27 mouse cellular contexts compared by ENCODE assay signal in genomic region chr10:59862816-59863440, GRCm38 (mm10). TPM values are rescaled to one million over a fixed set of nuclear protein-coding genes. Genes with fewer than 3 reads are reported as not detected.
DNase-seq lines count a peak whose midpoint lies in the region; ATAC-seq lines count a peak whose summit lies in the region.
"Had no signal": no experiment of that assay in that cellular context is flagged by ENCODE, and none has a peak within 500 bp of the region (broad histone marks: within the 10 kb centered on the region; RNA-seq: fewer than 3 reads in every experiment).

No protein-coding gene starts in this region.

- H3K27me3 ChIP-seq in hindbrain, embryonic 13.5 days = no peaks in the 10 kb centered on the region
- H3K27me3 ChIP-seq in hindbrain, embryonic 10.5 days (ENCODE audit: insufficient read depth, poor library complexity, severe bottlenecking) = no peaks in the 10 kb centered on the region
- H3K27me3 ChIP-seq in midbrain, embryonic 10.5 days (ENCODE audit: low read depth, poor library complexity, severe bottlenecking) = no peaks in the 10 kb centered on the region
- no peaks in the 10 kb centered on the region for H3K27me3 ChIP-seq in midbrain, embryonic 11.5 days (ENCODE audit: control insufficient read depth, insufficient read depth, low read length)
- H3K27me3 ChIP-seq: embryonic facial prominence, embryonic 15.5 days; forebrain, embryonic 13.5 days; heart, embryonic 13.5 days; Patski; stomach, embryonic 15.5 days had no signal

- peak; percentile 57 for DNase-seq in adrenal gland, adult 2 months
- no peak for DNase-seq in adrenal gland, postnatal 4 days (ENCODE audit: low spot score in 2 of 2)
- DNase-seq in hindbrain, embryonic 10.5 days (ENCODE audit: low spot score) = no peak
- DNase-seq in midbrain, embryonic 10.5 days (ENCODE audit: low spot score) = no peak
- no peak for DNase-seq in midbrain, embryonic 11.5 days (ENCODE audit: low spot score, missing footprints)
- no peak for DNase-seq in thymus, postnatal 0 days (ENCODE audit: low spot score)
- DNase-seq: adrenal gland, postnatal 25 days; cerebellum, adult 8-10 months; cerebellum, postnatal 25 days; heart, postnatal 10 days; kidney, adult 8-10 months; lung, adult 2 months; lung, postnatal 10 days; right cerebral cortex, postnatal 25 days; thymus, postnatal 14 days had no signal

- no peaks in the 10 kb centered on the region for H3K36me3 ChIP-seq in hindbrain, embryonic 13.5 days
- 0 out of 2 replicates have a peak, but pooled peaks cover 4% of the 10 kb centered on the region for H3K36me3 ChIP-seq in hindbrain, embryonic 10.5 days
- peaks cover 4% of the 10 kb centered on the region; the same call in 1 of the 2 replicates for H3K36me3 ChIP-seq in midbrain, embryonic 10.5 days
- no peaks in the 10 kb centered on the region for H3K36me3 ChIP-seq in midbrain, embryonic 11.5 days (ENCODE audit: control insufficient read depth, insufficient read depth, low read length)
- H3K36me3 ChIP-seq: stomach, embryonic 15.5 days had no signal

- peak overlapping the region; percentile 10; the same call in 1 of the 2 replicates for H3K9ac ChIP-seq in hindbrain, embryonic 13.5 days
- no peak overlapping the region; the same call in 1 of the 2 replicates for H3K9ac ChIP-seq in midbrain, embryonic 11.5 days (ENCODE audit: low read length)
- H3K9ac ChIP-seq: embryonic facial prominence, embryonic 15.5 days; heart, embryonic 13.5 days; liver, embryonic 14.5 days; stomach, embryonic 15.5 days had no signal

- H3K9me3 ChIP-seq in hindbrain, embryonic 13.5 days = no peaks in the 10 kb centered on the region
- no peaks in the 10 kb centered on the region for H3K9me3 ChIP-seq in hindbrain, embryonic 10.5 days
- no peaks in the 10 kb centered on the region for H3K9me3 ChIP-seq in midbrain, embryonic 10.5 days (replicated peaks)
- H3K9me3 ChIP-seq in midbrain, embryonic 11.5 days (ENCODE audit: control insufficient read depth, low read length) = no peaks in the 10 kb centered on the region
- H3K9me3 ChIP-seq: embryonic facial prominence, embryonic 10.5 days; embryonic facial prominence, embryonic 15.5 days; forebrain, embryonic 13.5 days; G1E; heart, embryonic 13.5 days; stomach, embryonic 15.5 days had no signal

- H3K4me3 ChIP-seq in hindbrain, embryonic 13.5 days = no peak overlapping the region
- no peak overlapping the region for H3K4me3 ChIP-seq in hindbrain, embryonic 10.5 days
- no peak overlapping the region for H3K4me3 ChIP-seq in midbrain, embryonic 10.5 days
- H3K4me3 ChIP-seq in midbrain, embryonic 11.5 days (ENCODE audit: low read depth, low read length) = no peak overlapping the region
- H3K4me3 ChIP-seq: embryonic facial prominence, embryonic 10.5 days; embryonic facial prominence, embryonic 15.5 days; forebrain, embryonic 13.5 days; heart, embryonic 13.5 days; myocyte; stomach, embryonic 15.5 days had no signal

- H3K4me2 ChIP-seq in hindbrain, embryonic 13.5 days = no peak overlapping the region
- H3K4me2 ChIP-seq in midbrain, embryonic 11.5 days = no peak overlapping the region
- H3K4me2 ChIP-seq: embryonic facial prominence, embryonic 15.5 days; forebrain, embryonic 13.5 days; heart, embryonic 13.5 days; stomach, embryonic 15.5 days had no signal

- WGBS in hindbrain, embryonic 13.5 days = 81% methylated on average over 6 of the region's 6 CpGs
- 82% methylated on average over 6 of the region's 6 CpGs for WGBS in hindbrain, embryonic 10.5 days
- 87% methylated on average over 6 of the region's 6 CpGs for WGBS in midbrain, embryonic 10.5 days
- WGBS in midbrain, embryonic 11.5 days = 92% methylated on average over 6 of the region's 6 CpGs

- H3K27ac ChIP-seq in hindbrain, embryonic 13.5 days = no peak overlapping the region; the same call in 1 of the 2 replicates
- no peak overlapping the region for H3K27ac ChIP-seq in hindbrain, embryonic 10.5 days
- H3K27ac ChIP-seq in midbrain, embryonic 10.5 days (replicated peaks) = 0 out of 2 replicates have a peak overlapping the region, but pooled peaks have one; percentile 53
- H3K27ac ChIP-seq in midbrain, embryonic 11.5 days (ENCODE audit: low read depth, low read length) = no peak overlapping the region
- H3K27ac ChIP-seq: embryonic facial prominence, embryonic 10.5 days; embryonic facial prominence, embryonic 15.5 days; forebrain, embryonic 13.5 days; heart, embryonic 13.5 days; liver, embryonic 14.5 days; macrophage; stomach, embryonic 15.5 days had no signal

- no peak for ATAC-seq in hindbrain, embryonic 13.5 days (ENCODE audit: low FRiP score)
- ATAC-seq in midbrain, embryonic 11.5 days (ENCODE audit: low FRiP score) = no peak
- ATAC-seq: forebrain, embryonic 13.5 days; hindbrain, embryonic 16.5 days; Patski had no signal

- H3K4me1 ChIP-seq in hindbrain, embryonic 13.5 days (replicated peaks) = peaks cover 47% of the 10 kb centered on the region
- H3K4me1 ChIP-seq in hindbrain, embryonic 10.5 days (replicated peaks) = peaks cover 41% of the 10 kb centered on the region
- H3K4me1 ChIP-seq in midbrain, embryonic 10.5 days = peaks cover 37% of the 10 kb centered on the region
- H3K4me1 ChIP-seq in midbrain, embryonic 11.5 days (ENCODE audit: control insufficient read depth, insufficient read depth, low read length) = peaks cover 4% of the 10 kb centered on the region; the same call in 1 of the 2 replicates
- H3K4me1 ChIP-seq: stomach, embryonic 15.5 days had no signal

RNA-seq across cellular contexts. Expression of gene Dnajb12, which starts 16.4 kb away (rescaled TPM):
- 10 to 100 TPM; 56.0 to 63.9 TPM for total RNA-seq in adrenal gland, adult 2 months (2021)
- 48.8 and 67.3 TPM in 2 replicates for polyA plus RNA-seq in adrenal gland, adult 2 months (2012; rRNA removed)
- 10 to 100 TPM; 63.9 to 66.3 TPM for total RNA-seq in adrenal gland, postnatal 4 days (2021)
- 18.4 and 19.2 TPM in 2 replicates for polyA plus RNA-seq in hindbrain, embryonic 13.5 days (2015; fragmentation: Nextera tagmentation; extraction: Ambion mirVana)
- polyA plus RNA-seq in hindbrain, embryonic 10.5 days (2016; fragmentation: Nextera tagmentation; extraction: Ambion mirVana) = 27.2 and 31.5 TPM in 2 replicates
- 27.3 and 27.6 TPM in 2 replicates for polyA plus RNA-seq in midbrain, embryonic 10.5 days (2016; fragmentation: Nextera tagmentation; extraction: Ambion mirVana)
- polyA plus RNA-seq in midbrain, embryonic 11.5 days (2014; fragmentation: Nextera tagmentation; extraction: Ambion mirVana) = 21.0 and 22.4 TPM in 2 replicates
- 13.5 and 14.6 TPM in 2 replicates for polyA plus RNA-seq in thymus, postnatal 0 days (2015; fragmentation: Nextera tagmentation; extraction: Ambion mirVana)
